Mouse (Mus musculus): ENCODE results near the gene Sdk1. TPM values are rescaled to one million over a fixed set of nuclear protein-coding genes. Genes with fewer than 3 reads are reported as not detected.

Sdk1 gene
- total RNA-seq, 2 experiments from 2014 or later: not detected

GRCm38 (mm10) chr5:142181862-142182261 is 940.6 kb downstream of the Sdk1 start:
- no peak for ATAC-seq (replicated peaks; ENCODE audit: poor library complexity, severe bottlenecking)

- ATAC-seq (replicated peaks; ENCODE audit: poor library complexity, severe bottlenecking): no peak
These were observed 947.5 kb downstream of the Sdk1 start for GRCm38 (mm10) chr5:142188765-142189164.

GRCm38 (mm10) chr5:142209911-142210310 is 968.6 kb downstream of the Sdk1 start:
- ATAC-seq (replicated peaks; ENCODE audit: poor library complexity, severe bottlenecking): no peak

- no peak for ATAC-seq (replicated peaks; ENCODE audit: poor library complexity, severe bottlenecking)
These were observed 971.0 kb downstream of the Sdk1 start for GRCm38 (mm10) chr5:142212252-142212651.

- no peak for ATAC-seq (replicated peaks; ENCODE audit: poor library complexity, severe bottlenecking)
These were observed 974.7 kb downstream of the Sdk1 start for GRCm38 (mm10) chr5:142215981-142216380.

GRCm38 (mm10) chr5:142220851-142221503 is 979.7 kb downstream of the Sdk1 start:
- no peak; the same call in 1 of the 2 replicates for ATAC-seq (replicated peaks; ENCODE audit: poor library complexity, severe bottlenecking)

GRCm38 (mm10) chr5:142228957-142229810 is 987.9 kb downstream of the Sdk1 start:
- ATAC-seq (replicated peaks; ENCODE audit: poor library complexity, severe bottlenecking): no peak

- no peak for ATAC-seq (replicated peaks; ENCODE audit: poor library complexity, severe bottlenecking)
These were observed 988.5 kb downstream of the Sdk1 start for GRCm38 (mm10) chr5:142229811-142230205.

GRCm38 (mm10) chr5:142240288-142240687 is 999.0 kb downstream of the Sdk1 start:
- no peak for ATAC-seq (replicated peaks; ENCODE audit: poor library complexity, severe bottlenecking)

GRCm38 (mm10) chr5:142242597-142242996 is 1001.3 kb downstream of the Sdk1 start:
- no peak for ATAC-seq (replicated peaks; ENCODE audit: poor library complexity, severe bottlenecking)

GRCm38 (mm10) chr5:142243069-142243468 is 1001.8 kb downstream of the Sdk1 start:
- no peak for ATAC-seq (replicated peaks; ENCODE audit: poor library complexity, severe bottlenecking)

- ATAC-seq (replicated peaks; ENCODE audit: poor library complexity, severe bottlenecking): no peak
These were observed 1014.9 kb downstream of the Sdk1 start for GRCm38 (mm10) chr5:142256231-142256630.

GRCm38 (mm10) chr5:142258716-142259115 is 1017.4 kb downstream of the Sdk1 start:
- no peak for ATAC-seq (replicated peaks; ENCODE audit: poor library complexity, severe bottlenecking)

GRCm38 (mm10) chr5:142262060-142262459 is 1020.8 kb downstream of the Sdk1 start:
- ATAC-seq (replicated peaks; ENCODE audit: poor library complexity, severe bottlenecking): no peak

Other genes with a start within 250 kb of the Sdk1 start
- gene Card11, start 240.9 kb upstream of the Sdk1 start, total RNA-seq (2014; fragmentation: Nextera tagmentation): 1.6 TPM in 1 of 2 replicates, not detected in the other
- 0.22 TPM in 1 of 2 replicates, not detected in the other for gene Card11, start 240.9 kb upstream of the Sdk1 start, total RNA-seq (2017)

Measured in granulocyte monocyte progenitor cell, adult 5-6 weeks (primary cell).